Mouse (Mus musculus) stomach, embryonic 15.5 days (tissue): ENCODE data around the gene Sec24b. TPM values are rescaled to one million over a fixed set of nuclear protein-coding genes. Genes with fewer than 3 reads are reported as not detected.

Experiments
- ATAC-seq: fragments of 200-750 bp; cut with Nextera tagmentation; 2 replicates; pipeline ENCODE4 v1.8.0; 2017; ENCODE audit warnings: low read depth, moderate number of reproducible peaks, moderate TSS enrichment; ENCODE audit not compliant: insufficient read depth, low FRiP score
- H3K27ac ChIP-seq: fragments of 300-500 bp; sonication (generic); 2 replicates; pipeline ENCODE4 v1.5.1; 2015; ENCODE audit warnings: mild to moderate bottlenecking, inconsistent platforms
- H3K27me3 ChIP-seq: fragments of 300-500 bp; sonication (generic); replicated peaks from 2 replicates; pipeline ENCODE4 v1.6.1; 2015; ENCODE audit warnings: inconsistent platforms
- H3K36me3 ChIP-seq: fragments of 300-500 bp; sonication (generic); 2 replicates; pipeline ENCODE4 v1.6.1; 2015; ENCODE audit warnings: inconsistent platforms
- H3K4me1 ChIP-seq: fragments of 300-500 bp; sonication (generic); 2 replicates; pipeline ENCODE4 v1.6.1; 2015; ENCODE audit warnings: inconsistent platforms
- H3K4me2 ChIP-seq: fragments of 300-500 bp; sonication (generic); 2 replicates; pipeline ENCODE4 v1.6.1; 2015; ENCODE audit warnings: mild to moderate bottlenecking, inconsistent platforms
- H3K4me3 ChIP-seq: fragments of 300-500 bp; sonication (generic); replicated peaks from 2 replicates; pipeline ENCODE4 v1.5.1; 2015; ENCODE audit warnings: inconsistent platforms
- H3K9ac ChIP-seq: fragments of 300-500 bp; sonication (generic); 2 replicates; pipeline ENCODE4 v1.6.1; 2015; ENCODE audit warnings: inconsistent platforms
- H3K9me3 ChIP-seq: fragments of 300-500 bp; sonication (generic); 2 replicates; pipeline ENCODE4 v1.6.1; 2016; ENCODE audit warnings: inconsistent platforms
- WGBS: fragments of 180-500 bp; shearing (Covaris S2); methylation state at CpG from one replicate; pipeline ENCODE4 v1.1.7; 2015; 5-methylcytosine and 5-hydroxymethylcytosine counted together
- polyA plus RNA-seq: library from polyadenylated mRNA; unstranded; fragments of >200 nt; fragmentation: Nextera tagmentation; extraction: Ambion mirVana; gene quantifications from 2 replicates; pipeline ENCODE4 v1.2.1, GENCODE M21; 2015

Gene Sec24b
- polyA plus RNA-seq, 1 experiment from 2014 or later, result 24.9 TPM

- H3K27ac ChIP-seq, result no peak overlapping the region
- ATAC-seq, result no peak
- no peak overlapping the region for H3K4me3 ChIP-seq
- WGBS, result 53% methylated on average over 10 of the region's 10 CpGs
- no peaks in the 10 kb centered on the region for H3K27me3 ChIP-seq
- H3K4me1 ChIP-seq, result peaks cover 23% of the 10 kb centered on the region
- H3K9me3 ChIP-seq, result no peaks in the 10 kb centered on the region
- H3K36me3 ChIP-seq, result 0 out of 2 replicates have a peak, but pooled peaks cover 5% of the 10 kb centered on the region
- H3K4me2 ChIP-seq, result no peak overlapping the region
- no peak overlapping the region for H3K9ac ChIP-seq
Observed at GRCm38 (mm10) chr3:130053340-130054066, 7.8 kb downstream of the Sec24b start.

- Histone ChIP-seq H3K4me2 (no peak overlapping the region), H3K27me3 (no peaks in the 10 kb centered on the region), H3K9ac (no peak overlapping the region), H3K4me1 (peaks cover 21% of the 10 kb centered on the region), H3K9me3 (no peaks in the 10 kb centered on the region), H3K4me3 (no peak overlapping the region), H3K27ac (no peak overlapping the region), H3K36me3 (0 out of 2 replicates have a peak, but pooled peaks cover 5% of the 10 kb centered on the region)
- 70% methylated on average over 6 of the region's 6 CpGs for WGBS
- no peak for ATAC-seq
Observed at GRCm38 (mm10) chr3:130052541-130053298, 8.6 kb downstream of the Sec24b start.

GRCm38 (mm10) chr3:130052116-130052515 is 9.2 kb downstream of the Sec24b start:
- no peak for ATAC-seq
- H3K27me3 ChIP-seq, result no peaks in the 10 kb centered on the region
- H3K9me3 ChIP-seq, result no peaks in the 10 kb centered on the region
- H3K4me1 ChIP-seq, result peaks cover 21% of the 10 kb centered on the region
- no peak overlapping the region for H3K27ac ChIP-seq
- H3K4me2 ChIP-seq, result no peak overlapping the region
- WGBS, result 69% methylated on average over 8 of the region's 8 CpGs
- H3K36me3 ChIP-seq, result 0 out of 2 replicates have a peak, but pooled peaks cover 5% of the 10 kb centered on the region
- H3K9ac ChIP-seq, result no peak overlapping the region
- no peak overlapping the region for H3K4me3 ChIP-seq

- Histone ChIP-seq H3K9ac (no peak overlapping the region), H3K36me3 (peaks cover 37% of the 10 kb centered on the region), H3K27ac (no peak overlapping the region), H3K27me3 (no peaks in the 10 kb centered on the region), H3K4me1 (no peaks in the 10 kb centered on the region), H3K4me2 (no peak overlapping the region), H3K4me3 (no peak overlapping the region), H3K9me3 (peaks cover 4% of the 10 kb centered on the region; the same call in 1 of the 2 replicates)
- ATAC-seq, result no peak
- WGBS, result 92% methylated on average over 5 of the region's 5 CpGs
Observed at GRCm38 (mm10) chr3:130040711-130041110, 20.6 kb downstream of the Sec24b start.

- peaks cover 43% of the 10 kb centered on the region for H3K36me3 ChIP-seq
- H3K4me1 ChIP-seq, result no peaks in the 10 kb centered on the region
- H3K9ac ChIP-seq, result no peak overlapping the region
- H3K4me2 ChIP-seq, result no peak overlapping the region
- H3K9me3 ChIP-seq, result peaks cover 4% of the 10 kb centered on the region; the same call in 1 of the 2 replicates
- no peak overlapping the region for H3K27ac ChIP-seq
- ATAC-seq, result no peak
- 82% methylated on average over 4 of the region's 4 CpGs for WGBS
- no peak overlapping the region for H3K4me3 ChIP-seq
- no peaks in the 10 kb centered on the region for H3K27me3 ChIP-seq
Observed at GRCm38 (mm10) chr3:130040017-130040416, 21.3 kb downstream of the Sec24b start.

GRCm38 (mm10) chr3:130028741-130029140 is 32.6 kb downstream of the Sec24b start:
- no peak for ATAC-seq

GRCm38 (mm10) chr3:130026181-130026580 is 35.2 kb downstream of the Sec24b start:
- Histone ChIP-seq H3K4me2 (no peak overlapping the region), H3K27ac (no peak overlapping the region), H3K36me3 (peaks cover 29% of the 10 kb centered on the region), H3K9ac (no peak overlapping the region), H3K4me3 (no peak overlapping the region), H3K27me3 (no peaks in the 10 kb centered on the region), H3K4me1 (no peaks in the 10 kb centered on the region), H3K9me3 (no peaks in the 10 kb centered on the region)
- WGBS, result 87% methylated on average over 10 of the region's 10 CpGs
- no peak for ATAC-seq

More at GRCm38 (mm10) chr3:130028741-130029140, 32.6 kb downstream of the Sec24b start:
- H3K27me3 ChIP-seq, result no peaks in the 10 kb centered on the region
- no peak overlapping the region for H3K4me2 ChIP-seq
- H3K4me3 ChIP-seq, result no peak overlapping the region
- H3K36me3 ChIP-seq, result peaks cover 36% of the 10 kb centered on the region
- H3K9ac ChIP-seq, result no peak overlapping the region
- H3K4me1 ChIP-seq, result no peaks in the 10 kb centered on the region
- H3K27ac ChIP-seq, result no peak overlapping the region
- 90% methylated on average over 5 of the region's 5 CpGs for WGBS
- no peaks in the 10 kb centered on the region for H3K9me3 ChIP-seq

GRCm38 (mm10) chr3:130025556-130025955 is 35.8 kb downstream of the Sec24b start:
- H3K4me2 ChIP-seq, result no peak overlapping the region
- no peaks in the 10 kb centered on the region for H3K9me3 ChIP-seq
- no peak overlapping the region for H3K4me3 ChIP-seq
- H3K27me3 ChIP-seq, result no peaks in the 10 kb centered on the region
- H3K9ac ChIP-seq, result no peak overlapping the region
- no peaks in the 10 kb centered on the region for H3K4me1 ChIP-seq
- 89% methylated on average over 8 of the region's 8 CpGs for WGBS
- ATAC-seq, result no peak
- H3K36me3 ChIP-seq, result peaks cover 25% of the 10 kb centered on the region
- no peak overlapping the region for H3K27ac ChIP-seq

- Histone ChIP-seq H3K9ac (no peak overlapping the region), H3K4me2 (no peak overlapping the region), H3K4me3 (no peak overlapping the region), H3K27me3 (no peaks in the 10 kb centered on the region), H3K4me1 (no peaks in the 10 kb centered on the region), H3K27ac (no peak overlapping the region), H3K36me3 (peaks cover 8% of the 10 kb centered on the region), H3K9me3 (no peaks in the 10 kb centered on the region)
- 79% methylated on average over 2 of the region's 2 CpGs for WGBS
- ATAC-seq, result no peak
Observed at GRCm38 (mm10) chr3:130012943-130013342, 48.4 kb downstream of the Sec24b start.

GRCm38 (mm10) chr3:130011236-130011635 is 50.1 kb downstream of the Sec24b start:
- Histone ChIP-seq H3K4me3 (no peak overlapping the region), H3K9me3 (no peaks in the 10 kb centered on the region), H3K4me2 (no peak overlapping the region), H3K36me3 (peaks cover 17% of the 10 kb centered on the region; the same call in 1 of the 2 replicates), H3K27ac (no peak overlapping the region), H3K9ac (no peak overlapping the region), H3K27me3 (no peaks in the 10 kb centered on the region), H3K4me1 (no peaks in the 10 kb centered on the region)
- WGBS, result 68% methylated on average over 1 of the region's 1 CpGs
- no peak for ATAC-seq

- no peaks in the 10 kb centered on the region for H3K9me3 ChIP-seq
- H3K27me3 ChIP-seq, result no peaks in the 10 kb centered on the region
- no peak overlapping the region for H3K9ac ChIP-seq
- H3K4me1 ChIP-seq, result no peaks in the 10 kb centered on the region
- ATAC-seq, result no peak
- H3K4me3 ChIP-seq, result no peak overlapping the region
- 87% methylated on average over 7 of the region's 7 CpGs for WGBS
- no peak overlapping the region for H3K27ac ChIP-seq
- H3K36me3 ChIP-seq, result peaks cover 49% of the 10 kb centered on the region
- H3K4me2 ChIP-seq, result no peak overlapping the region
Observed at GRCm38 (mm10) chr3:130006141-130006540, 55.2 kb downstream of the Sec24b start.

GRCm38 (mm10) chr3:130000926-130001325 is 60.4 kb downstream of the Sec24b start:
- Histone ChIP-seq H3K4me3 (no peak overlapping the region), H3K9me3 (no peaks in the 10 kb centered on the region), H3K4me1 (no peaks in the 10 kb centered on the region), H3K4me2 (no peak overlapping the region), H3K36me3 (peaks cover 54% of the 10 kb centered on the region), H3K27me3 (no peaks in the 10 kb centered on the region), H3K27ac (no peak overlapping the region), H3K9ac (no peak overlapping the region)
- 93% methylated on average over 11 of the region's 11 CpGs for WGBS
- ATAC-seq, result no peak
